Mouse (Mus musculus) hindbrain, postnatal 0 days (tissue): ENCODE measurements at regions not wholly inside any gene's neighbourhood (a gene's known extent, or its start where the extent isn't known, plus 50 kb on each side); places are given as distances from the start of the nearest gene placed in this dataset.

Source experiments
- ATAC-seq: fragments of 200-750 bp; cut with Nextera tagmentation; 2 replicates; pipeline ENCODE4 v1.8.0; 2017; ENCODE audit warnings: mild to moderate bottlenecking, moderate TSS enrichment, moderate library complexity
- DNase-seq: peaks from one replicate; pipeline ENCODE4 v3.0.0-alpha.2; 2015; ENCODE audit warnings: low spot score
- H3K27ac ChIP-seq: fragments of 300-500 bp; sonication (generic); 2 replicates; pipeline ENCODE4 v1.5.1; 2014; ENCODE audit warnings: mild to moderate bottlenecking
- H3K27me3 ChIP-seq: fragments of 300-500 bp; sonication (generic); 2 replicates; pipeline ENCODE4 v1.6.1; 2014; ENCODE audit warnings: low read length, mixed read lengths; ENCODE audit not compliant: insufficient read depth
- H3K36me3 ChIP-seq: fragments of 300-500 bp; sonication (generic); 2 replicates; pipeline ENCODE4 v1.6.1; 2014; ENCODE audit warnings: low read length, mixed read lengths; ENCODE audit not compliant: insufficient read depth
- H3K4me1 ChIP-seq: fragments of 300-500 bp; sonication (generic); 2 replicates; pipeline ENCODE4 v1.6.1; 2014; ENCODE audit warnings: antibody characterized with exemption, low read length, mixed read lengths; ENCODE audit not compliant: insufficient read depth
- H3K4me2 ChIP-seq: fragments of 300-500 bp; sonication (generic); 2 replicates; pipeline ENCODE4 v1.6.1; 2014; ENCODE audit warnings: low read depth, mild to moderate bottlenecking, low read length, moderate library complexity, mixed read lengths
- H3K4me3 ChIP-seq: fragments of 300-500 bp; sonication (generic); 2 replicates; pipeline ENCODE4 v1.5.1; 2014; ENCODE audit warnings: low read length
- H3K9ac ChIP-seq: fragments of 300-500 bp; sonication (generic); replicated peaks from 2 replicates; pipeline ENCODE4 v1.6.1; 2014; ENCODE audit warnings: mild to moderate bottlenecking, low read length, moderate library complexity, mixed read lengths
- H3K9me3 ChIP-seq: fragments of 300-500 bp; sonication (generic); 2 replicates; pipeline ENCODE4 v1.6.1; 2016; ENCODE audit warnings: low read length, mixed read lengths
- CTCF ChIP-seq: IDR thresholded peaks from 2 replicates; pipeline ENCODE4 v1.5.1; 2016; ENCODE audit warnings: antibody characterized with exemption, control low read depth, low read depth
- WGBS: fragments of 180-500 bp; shearing (Covaris S2); extraction: QIAGEN DNeasy Blood & Tissue Kit; methylation state at CpG from one replicate; pipeline ENCODE4 v1.1.7; 2014; 5-methylcytosine and 5-hydroxymethylcytosine counted together

DNA sequence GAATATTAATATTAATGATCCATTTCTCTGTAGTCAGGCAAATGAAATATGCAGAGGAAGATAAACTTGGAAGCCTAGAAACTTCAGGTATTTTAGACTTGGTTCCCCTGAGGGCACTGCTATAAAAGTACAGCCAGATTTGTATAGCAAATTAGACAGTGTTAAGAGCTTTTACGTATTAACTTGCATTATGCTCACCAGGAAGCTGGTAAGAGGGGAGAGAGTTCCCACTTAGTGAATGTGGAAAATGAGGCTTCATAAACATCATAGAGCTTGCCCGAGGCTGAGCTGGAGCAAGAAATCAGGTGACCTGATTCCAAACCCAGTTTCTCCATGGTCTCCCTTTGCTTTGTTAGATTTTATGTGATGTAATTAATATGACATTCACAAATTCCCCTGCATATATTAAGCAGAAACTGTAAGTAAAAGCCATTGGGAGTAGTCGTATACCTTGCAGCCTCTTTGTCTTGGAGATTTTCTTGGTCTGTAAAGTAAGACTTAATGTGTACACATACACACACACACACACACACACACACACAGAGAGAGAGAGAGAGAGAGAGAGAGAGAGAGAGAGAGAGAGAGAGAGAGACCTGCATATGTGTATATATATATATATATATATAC lies 718.9 kb upstream of the Isx start:
- ATAC-seq = no peak

DNA sequence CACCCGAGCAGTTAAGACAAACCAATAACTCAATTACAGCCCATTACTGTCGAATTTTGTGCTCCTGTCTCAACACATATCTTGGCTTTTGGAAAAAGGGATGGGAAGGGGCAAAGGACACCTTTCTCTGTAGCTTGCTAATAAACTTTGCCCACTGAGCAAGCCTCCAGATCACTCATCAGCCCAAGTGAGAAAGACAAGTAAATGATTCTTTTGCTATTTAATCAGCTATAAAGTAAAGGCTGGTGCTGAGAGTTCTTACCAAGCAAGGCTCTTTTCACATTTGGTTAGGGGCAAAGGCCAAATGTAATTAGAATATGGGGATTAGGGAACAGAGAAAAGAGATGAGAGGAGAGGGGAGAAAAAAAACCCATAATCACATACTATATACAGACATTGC lies 703.4 kb upstream of the Isx start:
- Histone ChIP-seq H3K9ac (no peak overlapping the region), H3K4me2 (no peak overlapping the region), H3K4me3 (no peak overlapping the region), H3K36me3 (no peaks in the 10 kb centered on the region), H3K4me1 (no peaks in the 10 kb centered on the region), H3K27me3 (no peaks in the 10 kb centered on the region), H3K9me3 (peaks cover 2% of the 10 kb centered on the region; the same call in 1 of the 2 replicates), H3K27ac (no peak overlapping the region)
- 35% methylated on average over 2 of the region's 2 CpGs for WGBS
- no peak for DNase-seq
- no peak for ATAC-seq
- TF ChIP-seq CTCF = no peak

More for the DNA sequence above, 718.9 kb upstream of the Isx start:
- no peak overlapping the region for H3K4me2 ChIP-seq
- no peaks in the 10 kb centered on the region for H3K9me3 ChIP-seq
- peak; percentile 3 for DNase-seq
- no peak for TF ChIP-seq CTCF
- no peak overlapping the region for H3K27ac ChIP-seq
- no peaks in the 10 kb centered on the region for H3K4me1 ChIP-seq
- WGBS = 76% methylated on average over 3 of the region's 3 CpGs
- H3K27me3 ChIP-seq = no peaks in the 10 kb centered on the region
- H3K36me3 ChIP-seq = no peaks in the 10 kb centered on the region
- no peak overlapping the region for H3K4me3 ChIP-seq
- H3K9ac ChIP-seq = no peak overlapping the region

DNA sequence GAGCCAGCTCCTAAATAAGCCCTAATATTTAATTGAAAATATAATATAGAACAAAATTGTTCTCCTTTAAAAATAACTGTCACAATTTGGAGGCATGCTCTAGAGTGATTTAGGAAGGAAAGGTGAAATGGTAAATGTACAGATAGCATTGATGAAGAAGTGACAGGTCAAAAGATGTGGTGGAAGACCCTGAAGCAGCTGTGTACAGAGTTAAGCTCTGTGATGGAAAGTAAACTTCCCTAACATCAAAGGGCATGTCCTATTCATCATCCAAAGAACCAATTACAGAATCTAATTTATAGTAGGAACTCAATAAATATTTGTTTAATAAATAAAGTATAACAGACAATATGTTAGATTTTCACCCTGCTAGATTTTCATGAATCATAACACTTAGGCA lies 702.3 kb upstream of the Isx start:
- H3K4me3 ChIP-seq = no peak overlapping the region
- no peak for TF ChIP-seq CTCF
- no peak overlapping the region for H3K9ac ChIP-seq
- no peaks in the 10 kb centered on the region for H3K4me1 ChIP-seq
- H3K27me3 ChIP-seq = no peaks in the 10 kb centered on the region
- H3K36me3 ChIP-seq = no peaks in the 10 kb centered on the region
- H3K9me3 ChIP-seq = no peaks in the 10 kb centered on the region
- no peak overlapping the region for H3K4me2 ChIP-seq
- ATAC-seq = no peak
- H3K27ac ChIP-seq = no peak overlapping the region
- no peak for DNase-seq

DNA sequence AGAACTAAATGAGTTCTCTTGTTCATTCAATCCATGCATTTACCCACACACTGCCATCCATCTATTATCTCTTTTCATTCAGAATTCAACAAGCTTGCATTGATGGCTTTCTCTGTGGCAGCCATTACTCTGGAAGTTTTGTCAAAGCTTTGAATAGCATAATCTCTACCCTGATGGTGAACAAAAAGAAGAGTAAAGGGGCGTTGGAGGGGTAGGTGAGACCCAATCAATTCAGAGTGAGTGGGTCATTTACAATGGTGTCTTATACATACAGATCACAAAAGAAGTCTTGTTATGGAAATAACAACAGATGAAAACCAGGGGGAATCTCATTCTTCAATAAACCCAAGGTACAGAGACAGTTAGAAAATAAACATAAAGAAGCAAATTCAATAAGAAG lies 701.9 kb upstream of the Isx start:
- no peaks in the 10 kb centered on the region for H3K4me1 ChIP-seq
- H3K27ac ChIP-seq = no peak overlapping the region
- no peaks in the 10 kb centered on the region for H3K36me3 ChIP-seq
- no peaks in the 10 kb centered on the region for H3K27me3 ChIP-seq
- no peak for TF ChIP-seq CTCF
- DNase-seq = no peak
- H3K4me2 ChIP-seq = no peak overlapping the region
- H3K4me3 ChIP-seq = no peak overlapping the region
- no peaks in the 10 kb centered on the region for H3K9me3 ChIP-seq
- no peak overlapping the region for H3K9ac ChIP-seq
- WGBS = 25% methylated on average over 1 of the region's 1 CpGs
- no peak for ATAC-seq

DNA sequence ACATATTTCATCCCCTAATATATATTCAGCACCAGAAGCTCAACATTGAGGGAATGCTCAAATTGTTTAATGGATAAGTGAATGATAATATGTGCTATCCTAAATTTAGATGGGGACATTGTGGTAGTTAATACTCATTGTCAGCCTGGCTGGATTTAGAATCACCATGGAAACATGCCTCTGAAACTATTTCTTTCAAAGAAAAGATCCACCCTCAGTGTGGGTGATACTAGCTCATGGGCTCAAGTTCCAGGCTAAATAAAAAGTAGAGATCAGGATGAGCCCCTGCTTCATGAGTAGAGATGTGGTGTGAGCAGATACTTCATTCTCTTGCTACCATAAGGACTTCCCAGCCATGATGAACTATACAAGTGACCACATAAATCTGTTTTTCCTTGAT lies 668.4 kb upstream of the Isx start:
- TF ChIP-seq CTCF = no peak
- H3K4me2 ChIP-seq = no peak overlapping the region
- no peak overlapping the region for H3K9ac ChIP-seq
- DNase-seq (peak; percentile 20), ATAC-seq (no peak)
- no peaks in the 10 kb centered on the region for H3K36me3 ChIP-seq
- H3K27me3 ChIP-seq = no peaks in the 10 kb centered on the region
- no peak overlapping the region for H3K27ac ChIP-seq
- no peaks in the 10 kb centered on the region for H3K4me1 ChIP-seq
- no peaks in the 10 kb centered on the region for H3K9me3 ChIP-seq
- no peak overlapping the region for H3K4me3 ChIP-seq

DNA sequence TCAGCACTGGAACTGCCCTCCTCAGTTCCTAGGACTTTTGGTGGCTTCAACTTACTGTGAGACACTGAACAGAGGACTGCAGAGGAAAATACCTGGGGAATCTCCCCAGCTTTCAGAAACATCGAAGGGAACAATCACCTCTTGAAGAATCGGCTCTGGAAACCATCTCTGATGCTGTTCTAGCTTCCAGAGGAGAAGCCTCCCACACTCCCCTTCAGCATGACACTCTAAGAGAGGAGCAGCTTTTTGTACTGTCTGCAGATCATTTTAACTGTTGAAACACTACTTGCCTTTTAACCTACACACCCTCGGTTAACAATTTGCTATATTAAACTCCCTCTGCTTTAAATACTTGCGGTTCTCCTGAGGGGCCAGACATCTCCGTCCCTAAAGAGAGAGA lies 664.7 kb upstream of the Isx start:
- Histone ChIP-seq H3K4me2 (no peak overlapping the region), H3K27ac (no peak overlapping the region), H3K9ac (no peak overlapping the region), H3K27me3 (no peaks in the 10 kb centered on the region), H3K9me3 (no peaks in the 10 kb centered on the region), H3K36me3 (no peaks in the 10 kb centered on the region), H3K4me3 (no peak overlapping the region), H3K4me1 (no peaks in the 10 kb centered on the region)
- 83% methylated on average over 5 of the region's 5 CpGs for WGBS
- ATAC-seq (no peak), DNase-seq (no peak)
- TF ChIP-seq CTCF = no peak

DNA sequence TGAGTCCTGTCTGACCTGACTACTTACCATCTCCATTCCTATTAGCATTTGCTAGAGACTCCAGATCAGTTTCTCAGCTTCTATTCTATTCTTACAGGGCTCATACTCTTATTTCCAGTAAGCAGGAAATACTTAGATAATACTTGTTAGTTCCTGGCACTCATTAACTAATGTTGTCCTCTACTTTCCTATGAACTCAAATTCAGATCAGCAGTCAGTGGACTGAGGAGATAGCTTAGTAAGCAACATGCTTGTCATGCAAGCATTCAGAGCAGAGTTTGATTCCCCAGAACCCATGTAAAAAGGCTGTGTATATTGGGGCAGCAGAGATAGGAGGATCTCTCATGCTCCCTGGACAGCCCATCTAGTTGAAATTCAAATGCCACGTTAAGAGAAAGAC lies 656.2 kb upstream of the Isx start:
- no peak for TF ChIP-seq CTCF
- Histone ChIP-seq H3K4me3 (no peak overlapping the region), H3K4me2 (no peak overlapping the region), H3K27me3 (no peaks in the 10 kb centered on the region), H3K4me1 (no peaks in the 10 kb centered on the region), H3K27ac (no peak overlapping the region), H3K36me3 (no peaks in the 10 kb centered on the region), H3K9ac (no peak overlapping the region), H3K9me3 (no peaks in the 10 kb centered on the region)
- DNase-seq = no peak
- WGBS = 64% methylated on average over 1 of the region's 1 CpGs
- ATAC-seq = no peak
